Mouse (Mus musculus): ENCODE measurements around the gene Tubgcp3.

GRCm38 (mm10) chr8:12663105-12663456 is 9.0 kb downstream of the Tubgcp3 start:
- TF ChIP-seq CTCF (IDR thresholded peaks at IDR 0.05): no peak
- no peak for TF ChIP-seq EP300 (IDR thresholded peaks at IDR 0.05)

Data from lung, postnatal 0 days (tissue).